Mouse (Mus musculus) limb, embryonic 15.5 days (tissue): Measurements from ENCODE around the gene Zfp704. TPM values are rescaled to one million over a fixed set of nuclear protein-coding genes. Genes with fewer than 3 reads are reported as not detected.

Source experiments
- ATAC-seq: fragments of 200-750 bp; cut with Nextera tagmentation; 2 replicates; pipeline ENCODE4 v1.8.0; 2017; ENCODE audit warnings: low read depth, moderate TSS enrichment; ENCODE audit not compliant: insufficient number of reproducible peaks, low FRiP score, low TSS enrichment
- H3K27ac ChIP-seq: fragments of 300-500 bp; sonication (generic); 2 replicates; pipeline ENCODE4 v1.5.1; 2015; ENCODE audit warnings: moderate library complexity, mild to moderate bottlenecking, inconsistent platforms
- H3K27me3 ChIP-seq: fragments of 300-500 bp; sonication (generic); 2 replicates; pipeline ENCODE4 v1.6.1; 2015; ENCODE audit warnings: inconsistent platforms
- H3K36me3 ChIP-seq: fragments of 300-500 bp; sonication (generic); 2 replicates; pipeline ENCODE4 v1.6.1; 2015; ENCODE audit warnings: inconsistent platforms
- H3K4me1 ChIP-seq: fragments of 300-500 bp; sonication (generic); 2 replicates; pipeline ENCODE4 v1.6.1; 2015; ENCODE audit warnings: inconsistent platforms
- H3K4me2 ChIP-seq: fragments of 300-500 bp; sonication (generic); 2 replicates; pipeline ENCODE4 v1.6.1; 2015; ENCODE audit warnings: mild to moderate bottlenecking, inconsistent platforms
- H3K4me3 ChIP-seq: fragments of 300-500 bp; sonication (generic); 2 replicates; pipeline ENCODE4 v1.5.1; 2015; ENCODE audit warnings: mild to moderate bottlenecking, inconsistent platforms
- H3K9ac ChIP-seq: fragments of 300-500 bp; sonication (generic); 2 replicates; pipeline ENCODE4 v1.6.1; 2015; ENCODE audit warnings: inconsistent platforms
- H3K9me3 ChIP-seq: fragments of 300-500 bp; sonication (generic); 2 replicates; pipeline ENCODE4 v1.6.1; 2016; ENCODE audit warnings: inconsistent platforms
- WGBS: fragments of 180-500 bp; shearing (Covaris S2); methylation state at CpG from one replicate; pipeline ENCODE4 v1.1.7; 2015; 5-methylcytosine and 5-hydroxymethylcytosine counted together
- polyA plus RNA-seq: library from polyadenylated mRNA; unstranded; fragments of >200 nt; fragmentation: Nextera tagmentation; extraction: Ambion mirVana; gene quantifications from 2 replicates; pipeline ENCODE4 v1.2.1, GENCODE M21; 2015

Gene Zfp704
- polyA plus RNA-seq, 1 experiment from 2014 or later: 9.4 TPM

DNA sequence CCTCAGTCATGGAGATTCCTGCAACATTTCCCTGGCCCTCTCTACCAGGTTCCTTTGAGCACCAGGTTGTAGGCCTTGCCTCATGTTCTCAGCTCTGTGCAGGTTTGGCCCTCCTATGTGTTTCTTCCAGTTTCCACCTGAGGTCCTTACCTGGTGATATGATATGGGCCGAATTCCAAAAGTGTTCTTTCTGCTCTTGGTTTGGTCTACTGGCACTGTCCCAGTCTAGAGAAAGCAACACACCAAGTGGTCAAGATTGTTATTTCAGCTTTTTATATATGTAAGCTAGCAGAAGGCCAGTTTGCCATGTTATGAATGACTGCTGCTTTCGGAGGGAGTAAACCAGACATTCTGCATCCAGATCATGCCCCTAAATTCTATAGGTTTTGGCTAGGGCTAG, 541 bp upstream of the Zfp704 start:
- peak; percentile 7; the same call in 1 of the 2 replicates for ATAC-seq
- Histone ChIP-seq H3K36me3 (no peaks in the 10 kb centered on the region), H3K27ac (peak overlapping the region; percentile 94), H3K4me1 (peaks cover 35% of the 10 kb centered on the region), H3K9me3 (no peaks in the 10 kb centered on the region), H3K4me2 (peak overlapping the region; percentile 76), H3K9ac (no peak overlapping the region), H3K27me3 (no peaks in the 10 kb centered on the region), H3K4me3 (peak overlapping the region; percentile 82; the same call in 1 of the 2 replicates)
- 70% methylated on average over 2 of the region's 2 CpGs for WGBS

DNA sequence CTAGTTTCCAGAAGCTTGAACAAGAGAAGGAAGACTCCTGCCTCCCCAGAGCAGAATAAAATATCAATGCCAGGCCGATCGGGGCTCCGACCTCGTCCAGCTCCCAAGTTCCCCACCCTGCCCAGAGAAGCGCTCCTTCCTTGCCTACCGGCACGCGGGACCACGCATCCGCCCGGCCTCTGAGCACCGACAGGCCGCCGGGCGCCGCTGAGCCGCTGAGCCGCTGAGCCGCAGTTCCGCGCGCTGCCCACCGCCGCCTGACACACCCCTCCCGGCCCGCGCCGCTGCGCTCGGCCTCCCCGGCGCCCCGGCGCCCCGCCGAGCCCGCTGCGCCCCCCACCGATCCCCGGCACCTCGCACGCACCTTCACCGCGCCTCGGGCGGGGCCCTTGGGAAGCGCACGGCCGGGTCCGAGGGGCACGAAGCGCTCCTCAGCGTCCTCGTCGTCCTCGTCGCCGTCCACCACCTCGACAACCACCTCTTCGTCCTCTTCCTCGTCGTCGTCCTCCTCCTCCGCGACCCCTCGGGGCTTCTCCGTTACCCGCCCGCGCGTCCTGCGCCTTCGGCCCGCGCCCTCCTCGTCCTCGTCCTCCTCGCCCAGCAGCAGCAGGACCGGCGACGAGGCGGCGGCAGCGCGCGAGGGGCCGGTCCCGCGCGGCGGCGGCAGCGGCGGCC, 842 bp downstream of the Zfp704 start:
- H3K36me3 ChIP-seq: no peaks in the 10 kb centered on the region
- under 1% methylated on average over 72 of the region's 94 CpGs for WGBS

GRCm38 (mm10) chr3:9608441-9608905, 1.4 kb downstream of the Zfp704 start:
- peak overlapping the region; percentile 94 for H3K27ac ChIP-seq
- H3K36me3 ChIP-seq: no peaks in the 10 kb centered on the region
- H3K4me3 ChIP-seq: peak overlapping the region; percentile 82
- no peaks in the 10 kb centered on the region for H3K27me3 ChIP-seq
- peaks cover 47% of the 10 kb centered on the region for H3K4me1 ChIP-seq
- H3K9ac ChIP-seq: peak overlapping the region; percentile 92
- no peaks in the 10 kb centered on the region for H3K9me3 ChIP-seq
- peak overlapping the region; percentile 76 for H3K4me2 ChIP-seq
- 1% methylated on average over 16 of the region's 16 CpGs for WGBS
- no peak; the same call in 1 of the 2 replicates for ATAC-seq

More for the DNA sequence above, 842 bp downstream of the Zfp704 start:
- Histone ChIP-seq H3K4me2 (peak overlapping the region; percentile 76), H3K9ac (peak overlapping the region; percentile 92), H3K4me1 (peaks cover 44% of the 10 kb centered on the region), H3K27me3 (no peaks in the 10 kb centered on the region), H3K9me3 (no peaks in the 10 kb centered on the region), H3K27ac (peak overlapping the region; percentile 94), H3K4me3 (peak overlapping the region; percentile 82)
- no peak for ATAC-seq

GRCm38 (mm10) chr3:9607686-9608085, 2.2 kb downstream of the Zfp704 start:
- Histone ChIP-seq H3K36me3 (no peaks in the 10 kb centered on the region), H3K4me3 (peak overlapping the region; percentile 82; the same call in 1 of the 2 replicates), H3K27ac (no peak overlapping the region), H3K4me2 (peak overlapping the region; percentile 76; the same call in 1 of the 2 replicates), H3K27me3 (no peaks in the 10 kb centered on the region), H3K9me3 (no peaks in the 10 kb centered on the region), H3K4me1 (peaks cover 47% of the 10 kb centered on the region), H3K9ac (no peak overlapping the region)
- WGBS: 52% methylated on average over 5 of the region's 5 CpGs
- ATAC-seq: no peak

- H3K9me3 ChIP-seq: no peaks in the 10 kb centered on the region
- H3K4me3 ChIP-seq: no peak overlapping the region
- H3K4me1 ChIP-seq: peaks cover 54% of the 10 kb centered on the region
- H3K4me2 ChIP-seq: no peak overlapping the region
- H3K27me3 ChIP-seq: no peaks in the 10 kb centered on the region
- H3K27ac ChIP-seq: no peak overlapping the region
- WGBS: 40% methylated on average over 11 of the region's 11 CpGs
- H3K9ac ChIP-seq: no peak overlapping the region
- no peak for ATAC-seq
- H3K36me3 ChIP-seq: no peaks in the 10 kb centered on the region
These were observed 3.8 kb downstream of the Zfp704 start for GRCm38 (mm10) chr3:9605784-9606706.

DNA sequence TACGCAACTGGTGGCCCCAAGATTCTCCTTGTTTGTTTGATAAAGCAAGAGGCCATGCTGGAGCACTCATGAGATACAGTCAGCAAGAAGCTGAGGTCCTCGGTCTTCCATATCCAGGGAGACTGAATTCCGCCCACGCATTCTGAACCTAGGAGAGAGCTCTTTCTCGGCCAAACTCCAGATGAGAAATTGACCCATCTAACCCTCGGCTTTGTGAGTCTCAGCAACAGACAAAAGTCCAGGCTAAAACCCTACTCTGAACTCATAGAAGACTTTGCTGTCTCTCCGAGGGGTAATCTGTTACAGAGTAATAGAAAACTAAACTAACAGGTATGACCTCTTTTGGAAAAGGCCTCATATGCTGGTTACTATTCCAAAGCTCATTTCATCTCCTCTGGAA, 4.9 kb downstream of the Zfp704 start:
- no peak overlapping the region for H3K9ac ChIP-seq
- H3K27ac ChIP-seq: no peak overlapping the region
- no peaks in the 10 kb centered on the region for H3K36me3 ChIP-seq
- no peaks in the 10 kb centered on the region for H3K9me3 ChIP-seq
- no peak overlapping the region for H3K4me3 ChIP-seq
- no peak for ATAC-seq
- H3K4me1 ChIP-seq: peaks cover 54% of the 10 kb centered on the region
- no peak overlapping the region for H3K4me2 ChIP-seq
- H3K27me3 ChIP-seq: no peaks in the 10 kb centered on the region
- WGBS: 89% methylated on average over 7 of the region's 7 CpGs

- 62% methylated on average over 4 of the region's 4 CpGs for WGBS
- Histone ChIP-seq H3K36me3 (no peaks in the 10 kb centered on the region), H3K9me3 (no peaks in the 10 kb centered on the region), H3K4me1 (peaks cover 58% of the 10 kb centered on the region), H3K4me2 (no peak overlapping the region), H3K9ac (no peak overlapping the region), H3K27ac (no peak overlapping the region), H3K4me3 (no peak overlapping the region), H3K27me3 (no peaks in the 10 kb centered on the region)
- no peak for ATAC-seq
These were observed 6.0 kb downstream of the Zfp704 start for GRCm38 (mm10) chr3:9603866-9604265.

DNA sequence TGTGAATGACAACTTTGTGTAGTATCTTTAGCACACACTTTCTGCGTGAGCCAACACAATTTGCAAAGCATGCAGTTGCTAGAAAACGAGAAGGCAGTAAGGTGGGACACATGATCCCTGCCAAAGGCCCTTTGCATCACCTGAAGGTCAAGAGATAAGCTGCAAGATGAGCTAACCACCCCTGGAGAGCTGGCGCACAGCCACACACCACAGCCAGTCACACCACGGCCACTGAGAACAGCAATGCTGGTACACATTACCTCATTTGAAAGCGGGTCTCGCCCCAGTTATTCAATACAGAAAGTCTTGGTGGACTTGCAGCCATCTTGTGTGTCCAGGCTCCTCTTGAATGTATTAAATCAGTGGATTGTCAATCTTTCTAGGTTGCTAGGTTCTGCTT, 9.3 kb downstream of the Zfp704 start:
- no peak overlapping the region for H3K9ac ChIP-seq
- peaks cover 37% of the 10 kb centered on the region for H3K4me1 ChIP-seq
- H3K4me2 ChIP-seq: no peak overlapping the region
- 70% methylated on average over 6 of the region's 6 CpGs for WGBS
- no peak overlapping the region for H3K4me3 ChIP-seq
- H3K27me3 ChIP-seq: no peaks in the 10 kb centered on the region
- H3K27ac ChIP-seq: no peak overlapping the region
- ATAC-seq: no peak
- H3K9me3 ChIP-seq: no peaks in the 10 kb centered on the region
- H3K36me3 ChIP-seq: no peaks in the 10 kb centered on the region

DNA sequence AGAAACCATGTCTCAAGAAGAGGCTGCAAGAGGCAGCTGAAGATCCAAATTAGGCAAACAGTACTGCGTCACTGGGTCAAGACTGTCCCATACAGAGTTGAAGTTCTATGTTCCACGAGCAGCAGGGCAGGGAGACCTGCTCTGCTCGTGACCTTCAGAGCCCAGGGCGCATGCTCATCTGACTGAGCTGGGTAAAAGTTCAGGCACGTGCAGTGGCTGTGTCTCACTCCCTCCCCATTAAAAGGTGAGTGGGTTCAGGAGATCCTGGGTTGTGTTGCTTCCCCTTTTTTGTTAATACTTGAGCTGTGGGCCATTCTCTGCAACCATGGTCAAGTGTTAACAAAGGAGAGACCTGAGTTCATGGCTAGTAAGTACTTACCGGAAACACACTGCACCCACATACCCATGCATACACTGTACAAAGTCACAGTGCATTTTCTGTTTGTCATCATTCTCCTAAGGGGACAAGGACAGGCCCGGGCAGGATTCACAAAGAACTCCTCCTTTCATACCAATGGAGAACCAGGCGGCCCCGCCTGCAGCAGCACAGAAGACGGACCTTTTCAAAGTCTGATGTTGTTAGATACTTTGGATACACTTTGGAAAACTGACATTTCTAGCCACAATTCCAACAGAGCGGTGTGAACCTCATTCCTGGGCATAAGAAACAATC, 10.0 kb downstream of the Zfp704 start:
- Histone ChIP-seq H3K4me2 (no peak overlapping the region), H3K4me1 (peaks cover 35% of the 10 kb centered on the region), H3K36me3 (no peaks in the 10 kb centered on the region), H3K9me3 (no peaks in the 10 kb centered on the region), H3K27me3 (no peaks in the 10 kb centered on the region), H3K27ac (no peak overlapping the region), H3K4me3 (no peak overlapping the region), H3K9ac (no peak overlapping the region)
- no peak for ATAC-seq
- 70% methylated on average over 11 of the region's 11 CpGs for WGBS

DNA sequence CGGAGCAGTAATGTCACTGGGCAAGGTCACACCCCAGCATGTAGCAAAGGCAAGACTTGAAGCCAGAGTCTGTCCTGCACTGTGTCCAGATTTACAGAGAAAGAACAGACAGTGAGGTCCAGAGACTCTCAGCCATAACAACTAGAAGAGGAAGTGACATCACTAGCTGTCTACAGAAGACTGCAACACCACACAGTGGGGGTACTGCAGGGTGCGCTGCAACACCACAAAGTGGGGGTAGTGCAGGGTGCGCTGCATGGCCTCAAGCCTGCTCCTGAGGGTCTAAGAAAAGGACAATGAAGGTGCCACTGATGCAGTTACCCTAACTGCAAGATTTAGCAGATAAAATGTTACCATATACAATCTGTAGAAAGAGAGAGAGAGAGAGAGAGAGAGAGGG, 11.8 kb downstream of the Zfp704 start:
- Histone ChIP-seq H3K4me1 (peaks cover 23% of the 10 kb centered on the region), H3K4me2 (no peak overlapping the region), H3K9me3 (no peaks in the 10 kb centered on the region), H3K27ac (no peak overlapping the region), H3K4me3 (no peak overlapping the region), H3K36me3 (no peaks in the 10 kb centered on the region), H3K9ac (no peak overlapping the region), H3K27me3 (no peaks in the 10 kb centered on the region)
- no peak for ATAC-seq
- WGBS: 85% methylated on average over 3 of the region's 3 CpGs

- no peak for ATAC-seq
- peaks cover 14% of the 10 kb centered on the region for H3K4me1 ChIP-seq
- 34% methylated on average over 7 of the region's 7 CpGs for WGBS
- no peak overlapping the region for H3K4me2 ChIP-seq
- no peak overlapping the region for H3K27ac ChIP-seq
- H3K9me3 ChIP-seq: no peaks in the 10 kb centered on the region
- H3K4me3 ChIP-seq: no peak overlapping the region
- H3K27me3 ChIP-seq: no peaks in the 10 kb centered on the region
- no peaks in the 10 kb centered on the region for H3K36me3 ChIP-seq
- H3K9ac ChIP-seq: no peak overlapping the region
These were observed 15.4 kb downstream of the Zfp704 start for GRCm38 (mm10) chr3:9594457-9594856.
